Mouse (Mus musculus): ENCODE results near the gene Plin4.
"Not testable (repeated sequence)": the region's sequence is repeated elsewhere in the genome, so short reads cannot be mapped to it uniquely, and the experiment has no call there.

Plin4 gene

DNA sequence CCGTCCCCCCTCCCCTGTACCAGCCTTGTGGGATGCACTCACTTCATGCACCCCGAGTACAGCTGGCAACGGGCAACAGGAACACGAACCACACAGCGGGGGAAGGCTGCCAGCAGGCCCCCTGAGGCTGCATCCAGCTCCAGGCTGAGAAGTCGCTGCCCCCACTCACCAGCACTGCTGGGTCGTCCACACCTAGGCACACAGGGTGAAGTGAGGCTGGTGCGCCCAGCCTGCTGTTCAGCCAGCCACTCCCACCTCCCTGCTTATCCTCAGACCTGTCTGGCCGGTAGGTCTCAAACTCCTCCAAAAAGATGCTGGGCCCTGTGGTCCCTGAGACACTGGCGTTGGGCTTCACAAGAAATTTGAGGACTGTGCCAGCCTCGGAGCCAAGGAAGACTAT, 16.6 kb upstream of the Plin4 start:
- CTCF ChIA-PET = no interaction called here

DNA sequence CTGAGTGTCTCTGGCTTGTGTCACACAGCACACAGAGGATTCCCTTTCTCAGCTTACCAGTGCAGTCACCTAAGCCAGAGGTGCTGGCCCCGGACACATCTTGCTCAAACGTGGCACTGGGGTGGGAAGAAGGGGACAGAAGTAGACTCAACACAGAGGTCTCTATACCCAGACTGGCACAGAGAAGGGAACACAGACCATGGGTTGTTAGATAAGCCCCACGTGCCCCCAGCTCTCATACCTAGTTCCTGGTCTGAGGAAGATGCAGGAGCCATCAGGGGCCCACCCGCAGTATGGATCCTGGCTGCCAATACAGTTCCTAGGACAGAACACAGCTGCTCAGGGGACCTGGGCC, 15.7 kb upstream of the Plin4 start:
- CTCF ChIA-PET = no interaction called here

DNA sequence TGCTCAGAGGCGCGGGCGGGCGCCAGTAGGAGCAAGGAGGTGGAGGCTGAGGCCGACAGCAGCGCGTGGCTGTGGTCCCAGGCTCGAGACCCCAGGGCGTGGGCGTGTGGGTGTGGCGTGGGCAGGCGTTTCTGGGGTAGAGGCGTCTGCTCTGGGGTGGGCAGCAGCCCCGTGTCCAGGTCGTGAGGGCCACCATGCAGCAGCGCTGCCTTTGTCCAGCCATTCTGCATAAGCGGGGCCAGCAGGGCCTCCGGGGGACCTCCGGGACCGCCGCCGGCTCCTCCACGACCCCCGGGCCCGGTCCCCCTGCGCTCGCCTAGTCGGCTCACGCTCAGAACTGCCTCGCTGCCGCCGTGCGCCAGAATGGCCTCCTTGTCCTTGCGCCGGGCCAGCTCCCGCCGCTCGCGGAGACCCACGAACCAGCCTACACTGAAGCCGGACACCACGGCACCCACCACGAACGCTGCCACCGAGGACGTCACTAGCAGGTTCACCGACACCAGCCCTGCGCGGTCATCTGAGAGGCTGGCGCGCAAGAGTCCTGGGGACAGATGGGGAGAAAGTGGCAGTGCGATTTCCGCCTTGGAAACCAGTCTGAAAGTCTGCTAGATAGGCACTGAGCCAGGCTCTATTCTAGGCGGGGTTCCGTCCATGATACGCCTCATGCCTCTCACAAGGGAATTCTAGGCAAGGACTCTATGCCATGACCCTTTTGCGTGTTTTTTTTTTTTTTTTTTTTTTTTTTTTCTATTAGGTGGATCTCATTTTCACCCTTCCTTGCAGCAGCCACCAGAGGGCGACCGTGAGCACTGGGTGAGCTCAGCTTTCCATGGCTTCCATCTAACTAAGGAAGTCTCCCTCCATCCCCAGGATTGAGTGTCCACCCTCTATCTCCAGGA, 15.0 kb upstream of the Plin4 start:
- CTCF ChIA-PET = no interaction called here

DNA sequence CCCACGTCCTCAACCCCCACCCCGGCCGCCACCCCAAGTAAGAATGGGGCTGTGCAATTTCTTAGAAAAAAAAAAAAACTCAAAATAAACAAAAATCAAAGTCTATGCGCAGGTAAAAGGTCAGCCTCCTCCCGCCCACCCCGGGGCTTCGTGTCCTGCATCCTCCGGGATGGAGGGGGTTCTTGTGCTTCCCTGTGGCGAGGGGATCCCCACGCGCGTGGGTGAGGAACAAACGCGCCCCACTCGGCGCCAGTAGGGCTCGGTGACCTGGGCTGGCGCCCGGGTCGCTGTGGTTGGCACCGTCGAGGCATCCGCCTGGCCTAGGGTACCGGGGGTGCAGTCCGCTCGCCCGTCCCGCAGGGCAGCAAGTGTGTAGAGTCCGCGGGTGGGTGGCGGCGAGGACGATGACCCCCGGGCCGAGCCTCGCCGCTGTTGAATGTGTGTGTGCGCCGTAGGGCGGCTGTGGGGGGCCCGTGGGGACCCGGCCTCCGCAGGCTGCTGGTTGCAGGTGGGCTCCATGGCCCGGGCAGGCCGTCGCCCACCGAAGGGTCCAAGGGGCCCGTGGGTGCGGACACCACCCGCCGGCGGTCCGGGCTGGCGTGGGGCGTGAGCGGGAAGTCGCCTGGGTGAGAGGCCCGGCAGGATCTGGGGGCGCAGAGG, 14.2 kb upstream of the Plin4 start:
- CTCF ChIA-PET = no interaction called here

DNA sequence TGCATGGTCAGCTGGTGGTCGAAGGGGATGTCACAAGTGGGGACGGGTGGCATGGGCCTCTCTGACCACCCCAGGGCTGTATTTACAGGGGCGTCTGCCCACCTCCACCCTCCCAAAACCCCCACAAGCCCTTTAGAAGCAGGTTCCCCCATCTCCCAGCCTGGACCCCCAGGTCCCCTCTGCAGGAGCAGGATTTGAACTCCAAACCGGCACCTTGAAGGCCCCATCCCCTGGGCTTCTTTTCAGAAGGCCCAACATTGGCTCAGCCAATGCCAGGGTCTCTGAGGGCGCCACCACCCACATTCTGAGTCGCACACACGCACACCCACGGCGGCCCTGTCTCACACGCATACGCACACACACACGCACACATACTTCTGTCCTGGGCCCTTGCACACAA, 13.6 kb upstream of the Plin4 start:
- CTCF ChIA-PET = no interaction called here

DNA sequence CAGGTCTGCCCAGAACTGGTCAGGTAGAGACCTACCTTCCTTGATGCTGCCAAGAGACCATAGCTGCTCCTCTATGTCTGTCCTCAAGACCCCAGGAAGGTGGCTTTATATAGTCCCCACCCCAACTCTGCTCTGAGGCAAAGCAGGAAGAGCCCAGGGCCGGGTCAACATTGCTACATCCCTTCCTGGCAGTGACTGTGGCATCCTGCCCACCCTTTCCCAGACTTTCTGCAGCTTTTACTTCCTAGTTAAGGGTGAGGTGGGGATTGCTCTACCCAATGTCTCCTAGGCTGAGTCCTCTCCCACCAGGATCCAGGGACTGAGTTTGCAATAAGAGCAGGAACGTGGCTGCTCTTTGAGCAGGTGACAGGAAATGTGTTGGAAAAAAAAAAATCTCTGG, 12.2 kb upstream of the Plin4 start, which contains the start of gene Lrg1:
TSS of gene Lrg1 (minus strand) at position 176 of the 400 bp plus-strand sequence.
- CTCF ChIA-PET = interaction anchor here (0.6 kb wide), 1 partner anchor 171 kb away, joined by 4 read pairs; the partner anchor contains the start of gene Plin3

DNA sequence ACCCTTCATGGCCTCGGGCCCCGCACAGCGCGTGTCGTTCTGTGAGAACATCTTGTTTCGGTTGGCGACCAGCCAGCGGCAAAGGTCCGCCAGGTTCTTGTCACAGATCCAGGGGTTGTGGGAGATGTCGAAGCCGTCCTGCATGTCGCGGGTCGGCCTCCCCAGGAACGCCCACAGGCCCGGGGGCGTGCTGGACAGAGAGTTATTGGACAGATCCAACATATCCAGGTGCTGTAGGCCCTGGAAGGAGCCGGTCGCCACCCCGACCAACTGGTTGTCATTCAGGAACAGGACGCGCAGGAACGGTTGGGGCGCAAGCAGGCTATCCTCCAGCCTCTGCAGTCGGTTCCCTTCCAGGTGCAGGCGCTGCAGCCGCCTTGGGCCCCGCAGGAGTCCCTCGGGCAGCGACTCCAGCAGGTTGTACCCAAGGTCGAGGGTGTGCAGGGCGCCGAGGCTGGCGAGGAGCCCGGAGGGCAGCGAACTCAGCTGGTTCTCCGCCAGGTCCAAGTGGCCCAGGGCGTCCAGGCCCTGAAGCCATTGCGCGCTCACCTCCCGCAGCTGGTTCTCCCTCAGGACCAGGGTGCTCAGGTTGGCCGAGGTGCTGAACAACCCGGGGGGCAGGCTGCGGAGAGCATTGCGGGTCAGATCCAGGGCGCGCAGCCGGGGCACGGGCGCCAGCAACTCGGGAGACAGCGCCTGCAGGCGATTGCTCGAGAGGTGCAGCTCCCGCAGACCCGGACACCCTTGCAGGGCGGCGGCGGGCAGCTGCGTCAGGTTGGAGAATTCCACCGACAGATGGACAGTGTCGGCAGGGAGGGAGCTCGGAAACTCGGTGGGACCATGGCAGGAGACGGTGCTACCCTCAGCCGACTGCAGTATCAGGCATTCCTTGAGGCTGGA, 10.6 kb upstream of the Plin4 start:
- CTCF ChIA-PET = no interaction called here

DNA sequence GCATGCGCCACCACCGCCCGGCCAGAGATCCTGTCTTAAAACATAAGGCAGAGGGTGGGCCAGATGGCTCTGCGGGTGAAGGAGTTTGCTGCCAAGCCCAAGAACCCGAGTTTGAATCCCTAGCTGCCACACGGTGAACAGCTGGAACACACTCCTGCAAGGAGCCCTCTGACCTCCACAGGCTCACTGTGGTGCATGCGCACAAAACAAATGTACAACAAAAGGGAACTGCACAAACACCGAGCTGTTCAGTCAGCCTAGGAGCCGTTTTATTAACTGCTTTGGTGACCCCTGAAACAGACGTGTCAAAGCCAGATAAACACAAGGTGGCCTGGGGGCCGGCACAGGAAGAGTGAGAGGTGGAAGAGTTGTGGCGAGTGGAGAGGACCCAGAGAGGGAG, 9.8 kb upstream of the Plin4 start:
- CTCF ChIA-PET = interaction anchor here (0.5 kb wide), 1 partner anchor 1181 kb away, joined by 3 read pairs; no protein-coding TSS in a partner anchor

DNA sequence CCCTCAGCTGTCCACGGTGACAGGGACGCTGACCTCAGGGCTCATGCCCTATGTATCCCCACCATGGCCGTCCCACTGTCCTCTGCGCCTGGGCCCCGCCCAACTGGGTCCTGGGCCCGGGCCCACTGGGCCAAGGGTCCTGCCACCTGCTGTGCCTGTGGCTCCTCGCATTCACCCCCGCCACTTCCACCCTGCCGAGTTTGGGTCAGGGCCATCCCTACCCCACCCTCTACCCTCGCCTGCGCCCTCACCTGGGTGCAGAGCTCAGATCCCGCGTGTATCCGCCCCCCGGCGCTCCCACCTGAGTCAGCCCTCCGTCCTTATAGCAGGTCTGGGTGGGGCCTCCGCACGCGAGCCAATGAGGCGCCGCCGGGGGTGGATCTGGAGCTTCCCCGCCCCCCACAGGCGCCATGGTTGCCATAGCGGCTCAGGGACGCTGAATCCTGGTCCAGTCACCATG, 7.7 kb upstream of the Plin4 start, which contains the start of gene Plin5:
TSS of gene Plin5 (minus strand) at position 346 of the 460 bp plus-strand sequence.
- CTCF ChIA-PET = no interaction called here

DNA sequence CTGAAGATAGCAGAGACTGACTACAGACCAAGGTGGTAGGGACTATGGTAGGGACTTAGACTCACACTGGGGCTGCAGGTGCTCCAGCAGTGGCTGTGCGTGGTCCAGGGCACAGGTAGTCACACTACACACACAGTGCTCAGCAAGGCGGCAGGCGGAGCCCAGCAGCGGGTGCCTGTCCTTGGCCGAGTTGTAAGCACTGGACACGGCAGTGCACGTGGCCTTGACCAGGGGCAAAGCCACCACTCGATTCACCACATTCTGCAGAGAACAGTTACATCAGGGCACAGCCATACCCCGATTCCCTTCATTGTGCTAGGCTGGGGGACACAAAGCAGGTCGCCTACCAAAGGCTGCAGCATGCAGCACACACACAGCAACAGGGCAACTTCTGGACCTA, 6.6 kb upstream of the Plin4 start:
- CTCF ChIA-PET = interaction anchor here (0.6 kb wide), 2 partner anchors 8 to 243 kb away, joined by 5 to 6 read pairs; no protein-coding TSS in a partner anchor

DNA sequence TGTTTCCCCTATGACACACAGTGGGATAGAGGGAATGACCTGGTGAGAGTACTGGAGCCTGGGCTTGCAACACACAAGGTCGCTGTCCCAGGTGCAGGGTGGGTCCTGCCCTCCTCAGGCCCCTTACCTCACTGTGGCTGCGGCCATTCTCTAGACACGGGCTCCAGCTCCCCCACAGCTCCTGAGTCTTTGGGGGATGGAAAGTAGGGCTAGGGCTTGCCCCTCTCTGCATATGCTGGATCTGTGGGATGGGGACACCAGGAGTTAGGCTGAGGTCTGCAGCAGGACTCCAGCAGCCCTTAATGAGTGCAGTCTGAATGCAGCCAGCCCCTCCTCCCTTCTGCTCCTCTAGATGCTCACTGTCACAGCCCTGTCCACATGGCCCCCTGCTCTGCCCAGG, 3.1 kb upstream of the Plin4 start:
- CTCF ChIA-PET = interaction anchor here (0.6 kb wide), 1 partner anchor 151 kb away, joined by 15 read pairs; no protein-coding TSS in a partner anchor

DNA sequence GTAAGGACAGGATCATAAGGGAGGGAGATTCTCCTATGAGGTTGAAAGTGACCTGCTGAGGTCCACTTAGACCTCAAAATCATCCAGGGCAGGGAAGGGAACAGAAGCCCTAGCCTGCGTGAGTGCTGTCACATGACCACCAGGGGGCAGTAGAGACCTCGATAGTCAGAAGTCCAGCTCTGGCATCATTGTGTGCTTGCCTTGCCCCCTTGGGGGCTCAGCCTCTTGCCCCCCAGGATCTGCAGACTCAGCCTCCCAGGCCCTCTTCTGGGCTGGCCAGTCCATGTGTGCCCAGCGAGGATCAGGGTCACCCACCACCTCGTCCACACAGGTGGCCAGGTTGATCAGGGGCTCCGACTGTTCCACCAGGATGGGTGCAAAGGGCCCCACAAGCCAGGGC, 2.3 kb upstream of the Plin4 start:
- CTCF ChIA-PET = interaction anchor here (0.5 kb wide), 1 partner anchor 222 kb away, joined by 3 read pairs; no protein-coding TSS in a partner anchor

DNA sequence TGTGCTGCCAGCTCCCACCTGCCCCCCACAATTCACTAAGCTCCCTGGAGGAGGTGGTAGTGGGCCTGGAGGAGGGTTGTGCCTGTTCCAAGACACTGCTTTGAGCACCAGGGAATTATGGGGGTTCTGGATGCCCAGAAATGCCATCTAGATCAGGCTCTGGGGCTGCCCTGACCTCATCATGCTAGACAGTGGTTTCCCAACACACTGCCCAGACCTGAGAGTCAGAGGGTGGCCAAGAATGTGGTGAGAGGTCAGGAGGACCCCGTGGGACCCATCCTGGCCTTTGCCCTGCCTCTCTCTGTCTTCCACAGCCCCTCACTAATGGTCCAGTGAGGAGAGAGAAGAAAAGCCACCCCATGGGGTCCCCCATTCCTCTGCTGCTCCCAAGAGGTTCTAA, 1.4 kb upstream of the Plin4 start:
- CTCF ChIA-PET = interaction anchor here (0.9 kb wide), 1 partner anchor 108 kb away, joined by 3 read pairs; the partner anchor contains the start of gene Dpp9

DNA sequence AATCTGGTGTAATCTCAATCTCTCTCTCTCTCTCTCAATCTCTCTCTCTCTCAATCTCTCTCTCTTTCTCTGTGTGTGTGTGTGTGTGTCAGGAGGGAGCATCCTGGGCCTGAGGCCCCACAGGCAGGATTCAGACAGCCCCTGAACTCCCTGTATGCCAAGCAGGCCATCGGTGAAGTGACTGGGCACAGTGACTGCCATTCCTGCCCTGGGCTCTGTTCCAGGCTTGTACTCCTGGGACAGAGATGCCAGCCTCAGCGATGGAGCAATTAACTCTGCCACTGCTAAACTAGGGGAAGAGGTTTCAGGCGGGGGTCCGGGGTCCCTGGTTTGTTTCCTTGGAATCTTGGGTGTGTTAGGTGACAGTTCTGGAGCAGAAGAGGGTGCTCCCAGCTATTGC, 968 bp upstream of the Plin4 start:
- CTCF ChIA-PET = no interaction called here

DNA sequence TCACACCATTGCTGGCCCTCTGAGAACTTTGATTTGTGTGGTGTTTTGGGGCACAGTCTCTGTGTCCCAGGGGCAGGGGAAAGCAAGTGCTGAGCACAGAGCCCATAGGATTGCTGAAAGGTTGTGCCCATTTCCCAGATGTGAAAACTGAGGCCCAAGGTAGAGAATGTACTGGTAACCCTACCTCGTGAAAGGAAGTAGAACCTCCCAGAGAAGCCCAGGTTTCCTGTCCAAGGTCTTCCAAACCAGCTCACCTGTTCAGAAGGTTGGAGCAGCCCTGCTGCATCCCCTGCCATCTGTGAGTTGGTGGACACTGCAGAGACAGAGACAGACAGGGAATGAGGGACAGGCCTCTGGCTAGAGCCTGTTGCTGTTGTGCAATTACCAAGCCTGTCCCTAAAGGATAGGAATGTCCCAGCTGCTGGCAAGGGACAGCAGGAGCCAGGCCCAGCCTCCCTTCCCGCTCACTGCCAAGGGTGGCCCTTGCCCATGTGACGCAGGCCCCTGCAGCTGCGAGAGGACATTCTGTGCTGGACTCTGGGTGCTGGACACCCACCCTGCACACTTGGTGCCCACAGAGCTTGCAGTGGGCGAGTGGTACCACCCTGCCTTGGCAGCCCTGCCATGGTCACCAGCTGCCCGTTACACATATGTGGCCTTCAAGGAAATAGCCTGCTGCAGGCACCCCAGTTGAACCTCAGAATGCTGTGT, 1.1 kb downstream of the Plin4 start:
- CTCF ChIA-PET = interaction anchor here (0.6 kb wide), 1 partner anchor 8 kb away, joined by 6 read pairs; no protein-coding TSS in a partner anchor

DNA sequence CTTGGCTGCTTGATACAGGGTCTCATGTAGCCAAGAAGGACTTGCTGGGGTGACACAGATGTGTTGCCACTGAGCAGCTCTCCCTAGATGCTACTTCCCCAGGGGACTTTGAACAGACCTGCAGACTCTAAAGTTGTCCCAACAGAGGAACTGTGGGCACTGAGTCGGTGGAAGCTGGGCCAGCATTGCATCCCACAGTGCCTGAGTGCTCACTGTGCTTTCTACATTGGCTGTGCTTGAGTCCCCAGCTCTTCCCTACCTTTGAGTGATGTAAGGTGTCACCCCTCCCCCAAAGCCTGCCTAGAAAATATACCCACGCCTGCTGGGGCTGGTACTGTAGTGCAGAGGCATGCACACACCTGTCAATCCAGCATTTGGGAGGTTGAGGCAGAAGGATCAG, 1.9 kb downstream of the Plin4 start:
- CTCF ChIA-PET = interaction anchor here (0.6 kb wide), 1 partner anchor 9 kb away, joined by 6 read pairs; no protein-coding TSS in a partner anchor

DNA sequence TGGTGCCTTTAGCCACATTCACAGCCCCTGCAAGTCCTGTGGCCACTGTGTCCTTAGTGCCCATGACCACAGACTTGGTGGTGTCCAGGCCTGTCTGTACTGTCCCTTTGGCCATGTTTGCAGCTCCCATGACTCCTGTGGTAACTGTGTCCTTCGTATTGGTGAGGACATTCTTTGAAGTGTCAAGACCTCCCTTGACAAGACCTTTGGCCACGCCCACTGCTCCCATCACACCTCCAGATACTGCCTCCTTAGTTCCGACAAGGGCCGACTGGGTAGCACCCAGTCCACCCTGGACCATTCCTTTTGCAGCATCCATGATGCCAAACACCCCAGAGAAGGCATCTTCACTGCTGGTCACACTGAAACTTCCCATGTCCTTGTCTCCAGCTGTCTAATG, 2.6 kb downstream of the Plin4 start:
- CTCF ChIA-PET = no interaction called here

DNA sequence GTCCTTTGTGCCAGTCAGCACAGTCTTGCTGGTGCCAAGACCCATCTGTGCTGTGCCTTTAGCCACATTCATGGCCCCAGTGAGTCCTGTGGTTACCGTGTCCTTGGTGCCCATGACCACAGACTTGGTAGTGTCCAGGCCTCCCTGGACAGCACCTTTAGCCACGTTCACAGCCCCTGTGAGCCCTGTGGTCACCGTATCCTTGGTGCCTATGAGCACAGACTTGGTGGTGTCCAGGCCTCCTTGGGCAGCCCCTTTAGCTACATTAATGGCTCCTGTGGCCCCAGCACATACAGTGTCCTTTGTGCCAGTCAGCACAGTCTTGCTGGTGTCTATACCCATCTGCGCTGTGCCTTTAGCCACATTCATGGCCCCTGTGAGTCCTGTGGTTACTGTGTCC, 3.2 kb downstream of the Plin4 start:
- CTCF ChIA-PET = not testable (repeated sequence)

DNA sequence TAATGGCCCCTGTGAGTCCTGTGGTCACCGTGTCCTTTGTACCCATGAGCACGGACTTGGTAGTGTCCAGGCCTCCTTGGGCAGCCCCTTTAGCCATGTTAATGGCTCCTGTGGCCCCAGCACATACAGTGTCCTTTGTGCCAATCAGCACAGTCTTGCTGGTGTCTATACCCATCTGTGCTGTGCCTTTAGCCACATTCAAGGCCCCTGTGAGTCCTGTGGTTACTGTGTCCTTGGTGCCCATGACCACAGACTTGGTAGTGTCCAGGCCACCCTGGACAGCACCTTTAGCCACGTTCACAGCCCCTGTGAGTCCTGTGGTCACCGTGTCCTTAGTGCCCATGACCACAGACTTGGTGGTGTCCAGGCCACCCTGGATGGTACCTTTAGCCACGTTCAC, 4.8 kb downstream of the Plin4 start:
- CTCF ChIA-PET = not testable (repeated sequence)

DNA sequence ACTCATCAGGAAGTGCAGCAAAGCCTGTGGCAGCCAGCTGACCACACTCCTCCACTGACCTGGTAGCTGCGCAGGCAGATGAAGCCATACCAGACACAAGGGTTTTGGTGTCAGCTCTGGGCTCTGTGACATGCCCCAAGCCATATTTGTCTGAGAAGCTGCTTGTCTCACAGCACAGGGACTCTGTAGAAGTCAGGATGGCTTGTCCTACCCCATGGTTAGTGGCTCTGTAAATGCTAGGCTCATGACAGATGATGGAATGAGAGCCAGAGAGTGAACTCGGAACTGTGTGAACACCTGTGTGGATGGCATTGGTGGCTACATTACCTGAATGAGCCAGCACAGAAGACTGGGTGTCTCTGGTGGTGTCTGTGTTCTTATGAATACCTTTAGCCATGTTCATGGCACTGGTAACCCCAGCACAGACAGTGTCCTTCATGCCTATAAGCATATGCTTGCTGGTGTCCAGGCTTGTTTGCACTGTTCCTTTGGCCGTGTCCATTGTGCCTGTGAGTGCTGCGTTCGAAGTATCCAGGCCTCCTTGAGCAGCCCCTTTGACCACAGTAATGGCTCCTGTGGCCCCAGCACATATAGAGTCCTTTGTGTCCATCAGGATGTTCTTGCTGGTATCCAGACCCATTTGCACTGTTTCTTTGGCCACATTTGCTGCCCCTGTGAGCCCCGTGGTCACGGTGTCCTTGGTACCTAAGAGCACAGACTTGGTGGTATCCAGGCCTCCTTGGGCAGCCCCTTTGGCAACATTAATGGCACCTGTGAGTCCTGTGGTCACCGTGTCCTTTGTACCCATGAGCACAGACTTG, 5.9 kb downstream of the Plin4 start:
- CTCF ChIA-PET = no interaction called here

All from spleen, embryonic (tissue).